In the genomic region with DNA sequence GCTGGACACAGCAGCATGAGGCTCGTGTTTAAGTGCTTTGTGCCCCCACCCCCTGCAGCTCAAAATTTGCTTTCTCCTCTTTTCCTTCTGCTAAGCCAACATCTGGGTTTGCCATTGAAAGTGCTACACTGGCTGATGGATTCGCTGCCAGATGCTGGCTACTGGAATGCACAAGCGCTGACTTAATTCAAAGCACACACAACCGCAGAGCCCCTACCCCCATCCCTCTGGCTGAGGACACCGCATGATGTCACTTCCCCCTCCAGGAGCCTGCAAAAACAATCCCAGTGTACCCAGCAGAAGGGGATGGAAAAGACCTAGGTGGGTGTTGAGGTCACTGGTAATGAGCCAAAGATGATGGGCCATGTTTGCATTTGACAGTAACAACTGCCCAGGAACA, we compare ENCODE assay signal across 10 mouse cellular contexts. TPM values are rescaled to one million over a fixed set of nuclear protein-coding genes. Genes with fewer than 3 reads are reported as not detected.
DNase-seq lines count a peak whose midpoint lies in the region; ATAC-seq lines count a peak whose summit lies in the region.
"Had no signal": no experiment of that assay in that cellular context is flagged by ENCODE, and none has a peak within 500 bp of the region (broad histone marks: within the 10 kb centered on the region; RNA-seq: fewer than 3 reads in every experiment).

No protein-coding gene starts in this region.

- DNase-seq in gastrocnemius, postnatal 25 days = peak; percentile 71
- no peak for DNase-seq in gastrocnemius, adult 18-20 months (ENCODE audit: low spot score)
- peak; percentile 88 for DNase-seq in NIH3T3 (ENCODE audit: low read depth)
- DNase-seq in fibroblast of lung, adult 2 months (ENCODE audit: low read depth) = peak; percentile 92
- peak; percentile 33 for DNase-seq in hindlimb bud, embryonic 11.5 days (ENCODE audit: extremely low spot score, low read depth, low spot score)
- DNase-seq in kidney, postnatal 14 days = no peak
- no peak for DNase-seq in frontal cortex, postnatal 14 days (ENCODE audit: low spot score in 2 of 2)
- DNase-seq: adrenal gland, postnatal 14 days; B cell, adult 2 months had no signal

- no peak for ATAC-seq in erythroblast, adult 5-6 weeks (replicated peaks; ENCODE audit: low FRiP score, poor library complexity, severe bottlenecking)

RNA-seq across cellular contexts. Expression of gene Cep295nl, which starts 17.8 kb away (rescaled TPM):
- total RNA-seq in gastrocnemius, postnatal 25 days (2021) = 1 to 10 TPM in 1 of 2 experiments, under 1 TPM in 1; 0.99 to 1.0 TPM
- under 1 TPM; 0.52 to 0.73 TPM for total RNA-seq in gastrocnemius, adult 18-20 months (2021)
- total RNA-seq in erythroblast, adult 5-6 weeks (2015; ENCODE audit: low replicate concordance) = 1.0 TPM in 1 of 2 replicates, not detected in the other
- total RNA-seq in erythroblast, adult 5-6 weeks (2017; ENCODE audit: low replicate concordance) = not detected in 2 replicates

RNA-seq across cellular contexts. Expression of gene Timp2, which starts 31.0 kb away (rescaled TPM):
- 10 to 100 TPM; 77.3 to 96.4 TPM for total RNA-seq in gastrocnemius, postnatal 25 days (2021)
- total RNA-seq in gastrocnemius, adult 18-20 months (2021) = 10 to 100 TPM; 65.4 to 89.1 TPM
- 4.8 and 12.9 TPM in 2 replicates for total RNA-seq in erythroblast, adult 5-6 weeks (2015; ENCODE audit: low replicate concordance)
- total RNA-seq in erythroblast, adult 5-6 weeks (2017; ENCODE audit: low replicate concordance) = 8.3 and 11.3 TPM in 2 replicates

RNA-seq across cellular contexts. Expression of gene Usp36, which starts 34.5 kb away (rescaled TPM):
- 10 to 100 TPM; 11.9 to 12.8 TPM for total RNA-seq in gastrocnemius, postnatal 25 days (2021)
- 10 to 100 TPM; 12.9 to 14.1 TPM for total RNA-seq in gastrocnemius, adult 18-20 months (2021)
- 2.1 and 4.6 TPM in 2 replicates for total RNA-seq in erythroblast, adult 5-6 weeks (2015; ENCODE audit: low replicate concordance)
- 1.3 and 2.7 TPM in 2 replicates for total RNA-seq in erythroblast, adult 5-6 weeks (2017; ENCODE audit: low replicate concordance)

Comparison
In these comparisons a context has a peak if more than half of its experiments do, and no peak if none do; other contexts are left out.
1. DNase-seq: peak in gastrocnemius, postnatal 25 days (single experiment), NIH3T3 (single experiment), fibroblast of lung, adult 2 months (single experiment) and hindlimb bud, embryonic 11.5 days (single experiment); none in gastrocnemius, adult 18-20 months (single experiment), kidney, postnatal 14 days (single experiment) and frontal cortex, postnatal 14 days (0 of 2).
2. RNA of gene Timp2, which starts 31.0 kb away (total RNA-seq): 77.3 to 96.4 TPM in gastrocnemius, postnatal 25 days and 65.4 to 89.1 TPM in gastrocnemius, adult 18-20 months; 4.8 to 12.9 TPM in erythroblast, adult 5-6 weeks; every median in the first group is over 4 times any median in the second.